Mouse (Mus musculus): ENCODE measurements around the gene Hsp90b1. TPM values are rescaled to one million over a fixed set of nuclear protein-coding genes. Genes with fewer than 3 reads are reported as not detected.

Gene Hsp90b1
- polyA plus RNA-seq, 1 experiment from 2014 or later = 415 TPM

GRCm38 (mm10) chr10:86707134-86707533 is 1.8 kb upstream of the Hsp90b1 start:
- no peaks in the 10 kb centered on the region for H3K9me3 ChIP-seq (replicated peaks; ENCODE audit: control insufficient read depth, low read length)
- H3K4me2 ChIP-seq (ENCODE audit: low read depth, low read length) = peak overlapping the region; percentile 82
- peaks cover 24% of the 10 kb centered on the region for H3K4me1 ChIP-seq (ENCODE audit: control insufficient read depth, insufficient read depth, low read length)
- peak overlapping the region; percentile 74; the same call in 1 of the 2 replicates for H3K9ac ChIP-seq (ENCODE audit: low read length)
- no peaks in the 10 kb centered on the region for H3K27me3 ChIP-seq (ENCODE audit: control insufficient read depth, insufficient read depth, low read length)
- H3K27ac ChIP-seq (ENCODE audit: low read length) = no peak overlapping the region; the same call in 1 of the 2 replicates
- peaks cover 13% of the 10 kb centered on the region for H3K36me3 ChIP-seq (ENCODE audit: control insufficient read depth, insufficient read depth)
- no peak for ATAC-seq (replicated peaks; ENCODE audit: extremely low read depth, insufficient read depth, low FRiP score)
- WGBS = 81% methylated on average over 3 of the region's 3 CpGs
- no peak overlapping the region for H3K4me3 ChIP-seq (ENCODE audit: low read length)

GRCm38 (mm10) chr10:86705922-86706752 is 828 bp upstream of the Hsp90b1 start:
- Histone ChIP-seq H3K9me3 (replicated peaks; ENCODE audit: control insufficient read depth, low read length) (no peaks in the 10 kb centered on the region), H3K4me1 (ENCODE audit: control insufficient read depth, insufficient read depth, low read length) (peaks cover 32% of the 10 kb centered on the region), H3K36me3 (ENCODE audit: control insufficient read depth, insufficient read depth) (peaks cover 21% of the 10 kb centered on the region), H3K27me3 (ENCODE audit: control insufficient read depth, insufficient read depth, low read length) (no peaks in the 10 kb centered on the region), H3K4me3 (ENCODE audit: low read length) (peak overlapping the region; percentile 99), H3K4me2 (ENCODE audit: low read depth, low read length) (peak overlapping the region; percentile 82), H3K9ac (ENCODE audit: low read length) (peak overlapping the region; percentile 74), H3K27ac (ENCODE audit: low read length) (peak overlapping the region; percentile 99)
- peak; percentile 80 for ATAC-seq (replicated peaks; ENCODE audit: extremely low read depth, insufficient read depth, low FRiP score)
- 2% methylated on average over 33 of the region's 33 CpGs for WGBS

GRCm38 (mm10) chr10:86704589-86705191 is 619 bp downstream of the Hsp90b1 start:
- peak overlapping the region; percentile 99 for H3K4me3 ChIP-seq (ENCODE audit: low read length)
- H3K27ac ChIP-seq (ENCODE audit: low read length) = peak overlapping the region; percentile 95
- H3K36me3 ChIP-seq (ENCODE audit: control insufficient read depth, insufficient read depth) = peaks cover 34% of the 10 kb centered on the region
- WGBS = under 1% methylated on average over 33 of the region's 33 CpGs
- H3K4me2 ChIP-seq (ENCODE audit: low read depth, low read length) = peak overlapping the region; percentile 86
- ATAC-seq (replicated peaks; ENCODE audit: extremely low read depth, insufficient read depth, low FRiP score) = peak; percentile 0
- H3K9ac ChIP-seq (ENCODE audit: low read length) = peak overlapping the region; percentile 97
- H3K9me3 ChIP-seq (replicated peaks; ENCODE audit: control insufficient read depth, low read length) = no peaks in the 10 kb centered on the region
- peaks cover 44% of the 10 kb centered on the region for H3K4me1 ChIP-seq (ENCODE audit: control insufficient read depth, insufficient read depth, low read length)
- H3K27me3 ChIP-seq (ENCODE audit: control insufficient read depth, insufficient read depth, low read length) = no peaks in the 10 kb centered on the region

GRCm38 (mm10) chr10:86704141-86704540 is 1.2 kb downstream of the Hsp90b1 start:
- Histone ChIP-seq H3K27ac (ENCODE audit: low read length) (peak overlapping the region; percentile 95), H3K4me1 (ENCODE audit: control insufficient read depth, insufficient read depth, low read length) (peaks cover 48% of the 10 kb centered on the region), H3K36me3 (ENCODE audit: control insufficient read depth, insufficient read depth) (peaks cover 40% of the 10 kb centered on the region), H3K27me3 (ENCODE audit: control insufficient read depth, insufficient read depth, low read length) (no peaks in the 10 kb centered on the region), H3K9me3 (replicated peaks; ENCODE audit: control insufficient read depth, low read length) (no peaks in the 10 kb centered on the region), H3K4me3 (ENCODE audit: low read length) (peak overlapping the region; percentile 99), H3K4me2 (ENCODE audit: low read depth, low read length) (peak overlapping the region; percentile 86), H3K9ac (ENCODE audit: low read length) (peak overlapping the region; percentile 97)
- ATAC-seq (replicated peaks; ENCODE audit: extremely low read depth, insufficient read depth, low FRiP score) = no peak
- 2% methylated on average over 8 of the region's 8 CpGs for WGBS

DNA sequence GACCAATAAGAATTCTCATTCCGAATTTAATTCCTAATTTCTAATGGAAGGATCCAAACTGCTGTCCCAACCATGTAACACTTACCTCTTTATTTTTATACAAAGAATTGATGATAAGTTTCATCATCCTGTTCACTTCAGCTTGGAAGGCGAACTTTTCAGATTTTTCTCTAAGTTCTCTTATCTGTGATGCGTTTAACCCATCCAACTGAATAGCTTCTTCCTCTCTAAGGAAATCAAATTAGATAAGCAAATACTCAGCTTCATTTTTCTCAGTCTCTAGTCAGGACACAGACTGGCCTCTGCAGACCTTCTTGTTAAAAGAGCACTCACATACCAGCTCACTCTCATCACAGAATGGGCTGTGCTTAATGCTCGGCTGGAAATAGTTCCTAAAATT is 1.9 kb downstream of the Hsp90b1 start:
- H3K4me3 ChIP-seq (ENCODE audit: low read length) = peak overlapping the region; percentile 99
- H3K27ac ChIP-seq (ENCODE audit: low read length) = no peak overlapping the region; the same call in 1 of the 2 replicates
- peak overlapping the region; percentile 97 for H3K9ac ChIP-seq (ENCODE audit: low read length)
- H3K4me1 ChIP-seq (ENCODE audit: control insufficient read depth, insufficient read depth, low read length) = peaks cover 48% of the 10 kb centered on the region
- H3K36me3 ChIP-seq (ENCODE audit: control insufficient read depth, insufficient read depth) = peaks cover 45% of the 10 kb centered on the region
- peak overlapping the region; percentile 86 for H3K4me2 ChIP-seq (ENCODE audit: low read depth, low read length)
- H3K9me3 ChIP-seq (replicated peaks; ENCODE audit: control insufficient read depth, low read length) = no peaks in the 10 kb centered on the region
- H3K27me3 ChIP-seq (ENCODE audit: control insufficient read depth, insufficient read depth, low read length) = no peaks in the 10 kb centered on the region
- no peak for ATAC-seq (replicated peaks; ENCODE audit: extremely low read depth, insufficient read depth, low FRiP score)
- WGBS = 45% methylated on average over 4 of the region's 4 CpGs

- H3K4me1 ChIP-seq (ENCODE audit: control insufficient read depth, insufficient read depth, low read length) = peaks cover 48% of the 10 kb centered on the region
- H3K4me2 ChIP-seq (ENCODE audit: low read depth, low read length) = peak overlapping the region; percentile 86
- H3K36me3 ChIP-seq (ENCODE audit: control insufficient read depth, insufficient read depth) = peaks cover 54% of the 10 kb centered on the region
- no peaks in the 10 kb centered on the region for H3K9me3 ChIP-seq (replicated peaks; ENCODE audit: control insufficient read depth, low read length)
- 34% methylated on average over 4 of the region's 4 CpGs for WGBS
- H3K4me3 ChIP-seq (ENCODE audit: low read length) = peak overlapping the region; percentile 99
- no peak for ATAC-seq (replicated peaks; ENCODE audit: extremely low read depth, insufficient read depth, low FRiP score)
- H3K27ac ChIP-seq (ENCODE audit: low read length) = peak overlapping the region; percentile 29
- peak overlapping the region; percentile 97 for H3K9ac ChIP-seq (ENCODE audit: low read length)
- no peaks in the 10 kb centered on the region for H3K27me3 ChIP-seq (ENCODE audit: control insufficient read depth, insufficient read depth, low read length)
These were observed 2.9 kb downstream of the Hsp90b1 start for GRCm38 (mm10) chr10:86702312-86702920.

DNA sequence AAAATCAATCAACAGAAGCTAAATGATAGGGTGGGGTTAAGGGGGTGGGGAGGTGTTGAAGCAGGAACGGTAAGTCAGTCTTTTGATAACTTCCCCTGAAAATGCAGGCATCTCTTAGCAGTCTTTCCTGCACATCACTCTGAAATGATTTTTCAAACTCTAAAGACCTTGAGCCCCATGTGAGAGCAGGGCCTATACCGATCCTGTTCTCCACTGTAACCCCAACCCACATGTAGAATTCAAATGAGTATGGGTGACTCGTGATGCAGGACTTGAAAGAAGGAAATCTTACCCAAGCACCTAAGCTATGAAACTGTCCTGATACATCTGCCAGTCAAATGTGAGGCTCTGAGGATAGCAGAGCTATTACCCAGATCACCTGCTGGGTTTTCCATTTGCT is 4.3 kb downstream of the Hsp90b1 start:
- H3K36me3 ChIP-seq (ENCODE audit: control insufficient read depth, insufficient read depth) = peaks cover 55% of the 10 kb centered on the region

GRCm38 (mm10) chr10:86700251-86700650 is 5.1 kb downstream of the Hsp90b1 start:
- H3K36me3 ChIP-seq (ENCODE audit: control insufficient read depth, insufficient read depth) = peaks cover 62% of the 10 kb centered on the region
- H3K9ac ChIP-seq (ENCODE audit: low read length) = 0 out of 2 replicates have a peak overlapping the region, but pooled peaks have one; percentile 8
- H3K4me3 ChIP-seq (ENCODE audit: low read length) = 0 out of 2 replicates have a peak overlapping the region, but pooled peaks have one; percentile 10
- no peaks in the 10 kb centered on the region for H3K9me3 ChIP-seq (replicated peaks; ENCODE audit: control insufficient read depth, low read length)
- WGBS = 38% methylated on average over 3 of the region's 3 CpGs
- no peak overlapping the region for H3K27ac ChIP-seq (ENCODE audit: low read length)
- peaks cover 43% of the 10 kb centered on the region for H3K4me1 ChIP-seq (ENCODE audit: control insufficient read depth, insufficient read depth, low read length)
- ATAC-seq (replicated peaks; ENCODE audit: extremely low read depth, insufficient read depth, low FRiP score) = no peak
- peak overlapping the region; percentile 32 for H3K4me2 ChIP-seq (ENCODE audit: low read depth, low read length)
- H3K27me3 ChIP-seq (ENCODE audit: control insufficient read depth, insufficient read depth, low read length) = no peaks in the 10 kb centered on the region

More for the DNA sequence above, 4.3 kb downstream of the Hsp90b1 start:
- H3K9ac ChIP-seq (ENCODE audit: low read length) = no peak overlapping the region
- H3K4me1 ChIP-seq (ENCODE audit: control insufficient read depth, insufficient read depth, low read length) = peaks cover 43% of the 10 kb centered on the region
- ATAC-seq (replicated peaks; ENCODE audit: extremely low read depth, insufficient read depth, low FRiP score) = no peak
- H3K4me3 ChIP-seq (ENCODE audit: low read length) = no peak overlapping the region
- no peaks in the 10 kb centered on the region for H3K9me3 ChIP-seq (replicated peaks; ENCODE audit: control insufficient read depth, low read length)
- H3K4me2 ChIP-seq (ENCODE audit: low read depth, low read length) = peak overlapping the region; percentile 32
- WGBS = 45% methylated on average over 3 of the region's 3 CpGs
- no peak overlapping the region for H3K27ac ChIP-seq (ENCODE audit: low read length)
- H3K27me3 ChIP-seq (ENCODE audit: control insufficient read depth, insufficient read depth, low read length) = no peaks in the 10 kb centered on the region
